Mouse (Mus musculus) forebrain, embryonic 14.5 days (tissue): ENCODE measurements at regions not wholly inside any gene's neighbourhood (a gene's known extent, or its start where the extent isn't known, plus 50 kb on each side); places are given as distances from the start of the nearest gene placed in this dataset.

Source experiments
- ATAC-seq: fragments of 200-750 bp; cut with Nextera tagmentation; 2 replicates; pipeline ENCODE4 v1.8.0; 2017; ENCODE audit warnings: mild to moderate bottlenecking, moderate library complexity
- DNase-seq: peaks from one replicate; pipeline ENCODE4 v3.0.0-alpha.2; 2015; ENCODE audit warnings: low spot score
- H3K27ac ChIP-seq: fragments of 300-500 bp; sonication (generic); 2 replicates; pipeline ENCODE4 v1.5.1; 2014; ENCODE audit warnings: low read depth, mild to moderate bottlenecking, control low read depth, low read length, moderate library complexity
- H3K27me3 ChIP-seq: fragments of 300-500 bp; sonication (generic); replicated peaks from 2 replicates; pipeline ENCODE4 v1.6.1; 2014; ENCODE audit warnings: low read length, control low read depth, mixed read lengths; ENCODE audit not compliant: control insufficient read depth, insufficient read depth
- H3K36me3 ChIP-seq: fragments of 300-500 bp; sonication (generic); 2 replicates; pipeline ENCODE4 v1.6.1; 2014; ENCODE audit warnings: low read length, control low read depth; ENCODE audit not compliant: control insufficient read depth, insufficient read depth
- H3K4me1 ChIP-seq: fragments of 300-500 bp; sonication (generic); 2 replicates; pipeline ENCODE4 v1.6.1; 2014; ENCODE audit warnings: antibody characterized with exemption, low read length, control low read depth; ENCODE audit not compliant: control insufficient read depth, insufficient read depth
- H3K4me2 ChIP-seq: fragments of 300-500 bp; sonication (generic); 2 replicates; pipeline ENCODE4 v1.6.1; 2014; ENCODE audit warnings: mild to moderate bottlenecking, control low read depth, low read length
- H3K4me3 ChIP-seq: fragments of 300-500 bp; sonication (generic); 2 replicates; pipeline ENCODE4 v1.5.1; 2014; ENCODE audit warnings: low read depth, low read length, control low read depth
- H3K9ac ChIP-seq: fragments of 300-500 bp; sonication (generic); 2 replicates; pipeline ENCODE4 v1.6.1; 2014; ENCODE audit warnings: mild to moderate bottlenecking, low read length, control low read depth, moderate library complexity
- H3K9me3 ChIP-seq: fragments of 300-500 bp; sonication (generic); replicated peaks from 2 replicates; pipeline ENCODE4 v1.6.1; 2016; ENCODE audit warnings: low read length, control low read depth, mixed read lengths; ENCODE audit not compliant: control insufficient read depth
- WGBS: fragments of 180-500 bp; shearing (Covaris S2); extraction: QIAGEN DNeasy Blood & Tissue Kit; methylation state at CpG from one replicate; pipeline ENCODE4 v1.1.7; 2014; 5-methylcytosine and 5-hydroxymethylcytosine counted together

GRCm38 (mm10) chr2:148506966-148507365 is 63.6 kb upstream of the Cd93 start:
- 83% methylated on average over 3 of the region's 3 CpGs for WGBS
- no peaks in the 10 kb centered on the region for H3K9me3 ChIP-seq
- no peak overlapping the region for H3K27ac ChIP-seq
- H3K4me2 ChIP-seq = no peak overlapping the region
- H3K4me1 ChIP-seq = no peaks in the 10 kb centered on the region
- H3K36me3 ChIP-seq = no peaks in the 10 kb centered on the region
- no peak overlapping the region for H3K4me3 ChIP-seq
- DNase-seq (no peak), ATAC-seq (no peak)
- H3K9ac ChIP-seq = no peak overlapping the region
- H3K27me3 ChIP-seq = no peaks in the 10 kb centered on the region

GRCm38 (mm10) chr2:148505651-148506050 is 62.3 kb upstream of the Cd93 start:
- no peak overlapping the region for H3K4me3 ChIP-seq
- no peaks in the 10 kb centered on the region for H3K27me3 ChIP-seq
- H3K9me3 ChIP-seq = no peaks in the 10 kb centered on the region
- no peaks in the 10 kb centered on the region for H3K36me3 ChIP-seq
- no peak overlapping the region for H3K27ac ChIP-seq
- DNase-seq (no peak), ATAC-seq (no peak)
- H3K4me1 ChIP-seq = no peaks in the 10 kb centered on the region
- no peak overlapping the region for H3K9ac ChIP-seq
- WGBS = 83% methylated on average over 3 of the region's 3 CpGs
- no peak overlapping the region for H3K4me2 ChIP-seq

- Histone ChIP-seq H3K9ac (no peak overlapping the region), H3K27me3 (no peaks in the 10 kb centered on the region), H3K4me3 (no peak overlapping the region), H3K4me2 (no peak overlapping the region), H3K36me3 (no peaks in the 10 kb centered on the region), H3K4me1 (no peaks in the 10 kb centered on the region), H3K27ac (no peak overlapping the region), H3K9me3 (no peaks in the 10 kb centered on the region)
- WGBS = 89% methylated on average over 2 of the region's 2 CpGs
- no peak for ATAC-seq
- DNase-seq = no peak
These were observed 59.9 kb upstream of the Cd93 start for GRCm38 (mm10) chr2:148503143-148503854.

- no peaks in the 10 kb centered on the region for H3K36me3 ChIP-seq
- no peaks in the 10 kb centered on the region for H3K4me1 ChIP-seq
- 85% methylated on average over 2 of the region's 2 CpGs for WGBS
- no peak overlapping the region for H3K27ac ChIP-seq
- no peak overlapping the region for H3K4me2 ChIP-seq
- DNase-seq (no peak), ATAC-seq (no peak)
- H3K4me3 ChIP-seq = no peak overlapping the region
- H3K9me3 ChIP-seq = no peaks in the 10 kb centered on the region
- H3K9ac ChIP-seq = no peak overlapping the region
- H3K27me3 ChIP-seq = no peaks in the 10 kb centered on the region
These were observed 59.0 kb upstream of the Cd93 start for GRCm38 (mm10) chr2:148502321-148502720.

GRCm38 (mm10) chr2:148500235-148500936 is 57.0 kb upstream of the Cd93 start:
- WGBS = 81% methylated on average over 6 of the region's 6 CpGs

GRCm38 (mm10) chr2:148497452-148498302 is 54.3 kb upstream of the Cd93 start:
- DNase-seq (peak; percentile 1), ATAC-seq (no peak)
- Histone ChIP-seq H3K4me3 (no peak overlapping the region), H3K27me3 (no peaks in the 10 kb centered on the region), H3K36me3 (no peaks in the 10 kb centered on the region), H3K9me3 (no peaks in the 10 kb centered on the region), H3K9ac (no peak overlapping the region), H3K27ac (no peak overlapping the region), H3K4me1 (no peaks in the 10 kb centered on the region), H3K4me2 (no peak overlapping the region)
- 82% methylated on average over 12 of the region's 12 CpGs for WGBS

More at GRCm38 (mm10) chr2:148500235-148500936, 57.0 kb upstream of the Cd93 start:
- DNase-seq (no peak), ATAC-seq (no peak)
- Histone ChIP-seq H3K4me3 (no peak overlapping the region), H3K9me3 (no peaks in the 10 kb centered on the region), H3K36me3 (no peaks in the 10 kb centered on the region), H3K27me3 (no peaks in the 10 kb centered on the region), H3K4me2 (no peak overlapping the region), H3K27ac (no peak overlapping the region), H3K9ac (no peak overlapping the region), H3K4me1 (no peaks in the 10 kb centered on the region)

GRCm38 (mm10) chr2:148496151-148497040 is 53.0 kb upstream of the Cd93 start:
- 88% methylated on average over 6 of the region's 6 CpGs for WGBS
- no peak overlapping the region for H3K27ac ChIP-seq
- H3K4me3 ChIP-seq = no peak overlapping the region
- H3K4me1 ChIP-seq = no peaks in the 10 kb centered on the region
- DNase-seq = no peak
- H3K9ac ChIP-seq = no peak overlapping the region
- H3K4me2 ChIP-seq = no peak overlapping the region
- no peak for ATAC-seq
- H3K27me3 ChIP-seq = no peaks in the 10 kb centered on the region
- no peaks in the 10 kb centered on the region for H3K9me3 ChIP-seq
- H3K36me3 ChIP-seq = no peaks in the 10 kb centered on the region

- H3K27ac ChIP-seq = no peak overlapping the region
- no peak for ATAC-seq
These were observed 52.1 kb upstream of the Cd93 start for GRCm38 (mm10) chr2:148495485-148495884.

More at GRCm38 (mm10) chr2:148495485-148495884, 52.1 kb upstream of the Cd93 start:
- H3K4me2 ChIP-seq = no peak overlapping the region
- H3K27me3 ChIP-seq = no peaks in the 10 kb centered on the region
- no peak overlapping the region for H3K4me3 ChIP-seq
- no peak overlapping the region for H3K9ac ChIP-seq
- no peaks in the 10 kb centered on the region for H3K36me3 ChIP-seq
- H3K4me1 ChIP-seq = no peaks in the 10 kb centered on the region
- H3K9me3 ChIP-seq = no peaks in the 10 kb centered on the region
- no peak for DNase-seq
- 71% methylated on average over 3 of the region's 3 CpGs for WGBS
